Mouse (Mus musculus) hindbrain, embryonic 16.5 days (tissue): ENCODE results near the gene Pla2g1b. TPM values are rescaled to one million over a fixed set of nuclear protein-coding genes. Genes with fewer than 3 reads are reported as not detected.
"Not testable (repeated sequence)": the region's sequence is repeated elsewhere in the genome, so short reads cannot be mapped to it uniquely, and the experiment has no call there.

Experiments used
- ATAC-seq: fragments of 200-750 bp; cut with Nextera tagmentation; 2 replicates; pipeline ENCODE4 v1.8.0; 2017; ENCODE audit warnings: moderate TSS enrichment, moderate library complexity
- H3K27ac ChIP-seq: fragments of 300-500 bp; sonication (generic); 2 replicates; pipeline ENCODE4 v1.5.1; 2014; ENCODE audit warnings: low read depth, mild to moderate bottlenecking, control low read depth, low read length, moderate library complexity
- H3K27me3 ChIP-seq: fragments of 300-500 bp; sonication (generic); replicated peaks from 2 replicates; pipeline ENCODE4 v1.6.1; 2014; ENCODE audit warnings: low read length; ENCODE audit not compliant: control insufficient read depth, insufficient read depth
- H3K36me3 ChIP-seq: fragments of 300-500 bp; sonication (generic); 2 replicates; pipeline ENCODE4 v1.6.1; 2014; ENCODE audit warnings: mild to moderate bottlenecking, low read length, moderate library complexity, mixed read lengths; ENCODE audit not compliant: control insufficient read depth, insufficient read depth
- H3K4me1 ChIP-seq: fragments of 300-500 bp; sonication (generic); 2 replicates; pipeline ENCODE4 v1.6.1; 2014; ENCODE audit warnings: low read depth, low read length; ENCODE audit not compliant: control insufficient read depth, insufficient read depth
- H3K4me2 ChIP-seq: fragments of 300-500 bp; sonication (generic); 2 replicates; pipeline ENCODE4 v1.6.1; 2014; ENCODE audit warnings: mild to moderate bottlenecking, low read length, control low read depth, moderate library complexity
- H3K4me3 ChIP-seq: fragments of 300-500 bp; sonication (generic); 2 replicates; pipeline ENCODE4 v1.5.1; 2014; ENCODE audit warnings: mild to moderate bottlenecking, low read length, control low read depth, moderate library complexity
- H3K9ac ChIP-seq: fragments of 300-500 bp; sonication (generic); 2 replicates; pipeline ENCODE4 v1.6.1; 2014; ENCODE audit warnings: low read depth, mild to moderate bottlenecking, control low read depth, low read length, moderate library complexity
- H3K9me3 ChIP-seq: fragments of 300-500 bp; sonication (generic); 2 replicates; pipeline ENCODE4 v1.6.1; 2014; ENCODE audit warnings: mild to moderate bottlenecking, low read length, moderate library complexity; ENCODE audit not compliant: control insufficient read depth
- WGBS: fragments of 180-500 bp; shearing (Covaris S2); extraction: QIAGEN DNeasy Blood & Tissue Kit; methylation state at CpG from one replicate; pipeline ENCODE4 v1.1.7; 2014; 5-methylcytosine and 5-hydroxymethylcytosine counted together
- polyA plus RNA-seq: library from polyadenylated mRNA; unstranded; fragments of >200 nt; fragmentation: Nextera tagmentation; extraction: Ambion mirVana; gene quantifications from 2 replicates; pipeline ENCODE4 v1.2.1, GENCODE M21; 2015

Gene Pla2g1b
- polyA plus RNA-seq, 1 experiment from 2014 or later = not detected

DNA sequence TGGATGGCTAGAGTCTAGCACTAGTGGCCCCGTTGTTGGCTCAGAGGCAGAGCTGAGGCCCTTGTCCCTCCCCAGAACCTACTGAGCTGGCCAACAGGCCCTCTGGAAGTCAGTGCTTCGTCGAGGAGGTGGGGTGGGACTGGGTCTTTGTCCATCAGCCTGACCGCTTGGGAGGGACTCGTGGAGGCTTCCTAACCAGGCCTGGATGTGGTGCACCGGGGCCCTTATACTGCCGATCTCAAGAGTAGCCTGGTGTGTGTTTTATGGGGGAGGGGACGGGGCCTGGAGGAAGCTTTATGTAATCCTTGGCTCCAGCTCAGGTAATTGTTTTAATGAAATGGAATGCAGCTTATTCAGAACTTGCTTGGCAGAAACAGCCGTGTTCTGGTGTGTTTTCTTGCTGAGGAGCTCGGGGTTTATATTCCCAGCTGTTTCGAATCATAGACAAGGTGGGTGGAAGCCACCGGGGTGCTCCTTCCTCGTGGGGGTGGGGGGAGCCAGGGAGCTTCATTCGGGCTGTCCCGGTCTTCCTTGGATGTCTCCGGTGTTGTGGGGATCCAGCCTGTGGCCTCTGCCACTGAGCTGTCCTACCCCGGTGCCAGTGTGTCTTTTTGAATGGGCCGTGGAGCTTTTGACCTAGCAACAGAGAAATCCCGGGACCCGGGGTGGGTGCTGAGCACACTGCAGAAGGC is 49.0 kb downstream of the Pla2g1b start:
- Histone ChIP-seq H3K4me2 (peak overlapping the region; percentile 7; the same call in 1 of the 2 replicates), H3K4me3 (no peak overlapping the region), H3K4me1 (peaks cover 7% of the 10 kb centered on the region), H3K9ac (no peak overlapping the region), H3K27ac (peak overlapping the region; percentile 68; the same call in 1 of the 2 replicates), H3K36me3 (no peaks in the 10 kb centered on the region), H3K9me3 (no peaks in the 10 kb centered on the region), H3K27me3 (no peaks in the 10 kb centered on the region)
- 69% methylated on average over 20 of the region's 20 CpGs for WGBS
- 0 out of 2 replicates have a peak, but pooled peaks have one; percentile 41 for ATAC-seq

DNA sequence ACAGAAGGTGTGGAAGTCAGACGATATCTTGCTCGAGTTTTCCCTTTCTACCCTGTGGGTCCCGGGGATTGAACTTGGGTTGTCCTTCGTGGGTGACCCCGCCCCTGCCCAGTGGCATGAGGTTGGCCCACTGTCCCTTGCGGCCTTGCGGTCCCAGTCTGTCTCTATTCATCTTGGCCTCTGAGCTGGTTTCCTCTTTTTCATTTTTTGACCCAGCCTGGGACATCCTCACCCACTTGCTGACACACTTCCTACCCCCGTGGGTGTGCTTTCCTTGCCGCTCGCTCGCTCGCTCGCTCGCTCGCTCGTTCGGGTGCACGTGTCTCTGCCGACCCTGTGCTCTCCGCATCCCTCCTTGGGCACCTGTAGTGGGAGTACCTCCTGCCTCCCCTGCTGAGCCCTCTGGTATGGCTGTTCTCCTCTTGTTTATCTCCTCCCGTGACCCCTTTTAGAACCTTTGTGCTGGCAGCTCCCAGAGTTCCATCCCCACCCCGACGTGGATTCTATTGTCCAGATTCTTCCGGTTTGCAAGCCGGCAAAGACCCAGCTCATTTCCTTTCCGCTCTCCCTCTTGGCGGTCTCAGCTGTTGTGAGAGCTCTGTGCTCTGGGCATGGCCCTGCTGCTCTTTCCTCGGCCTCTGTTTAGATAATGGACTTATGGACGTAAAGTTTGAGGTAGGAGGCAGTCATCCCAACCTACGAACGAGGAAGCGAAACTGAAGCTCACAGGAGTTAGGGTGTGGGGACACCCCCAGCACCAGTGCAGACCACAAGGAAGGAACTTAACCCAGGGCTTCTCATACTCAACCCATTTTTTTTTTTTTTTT is 50.2 kb downstream of the Pla2g1b start:
- Histone ChIP-seq H3K27me3 (no peaks in the 10 kb centered on the region), H3K4me2 (no peak overlapping the region), H3K9ac (no peak overlapping the region), H3K27ac (no peak overlapping the region), H3K4me1 (peaks cover 6% of the 10 kb centered on the region), H3K4me3 (no peak overlapping the region), H3K36me3 (no peaks in the 10 kb centered on the region), H3K9me3 (no peaks in the 10 kb centered on the region)
- no peak for ATAC-seq
- WGBS = 81% methylated on average over 32 of the region's 32 CpGs

DNA sequence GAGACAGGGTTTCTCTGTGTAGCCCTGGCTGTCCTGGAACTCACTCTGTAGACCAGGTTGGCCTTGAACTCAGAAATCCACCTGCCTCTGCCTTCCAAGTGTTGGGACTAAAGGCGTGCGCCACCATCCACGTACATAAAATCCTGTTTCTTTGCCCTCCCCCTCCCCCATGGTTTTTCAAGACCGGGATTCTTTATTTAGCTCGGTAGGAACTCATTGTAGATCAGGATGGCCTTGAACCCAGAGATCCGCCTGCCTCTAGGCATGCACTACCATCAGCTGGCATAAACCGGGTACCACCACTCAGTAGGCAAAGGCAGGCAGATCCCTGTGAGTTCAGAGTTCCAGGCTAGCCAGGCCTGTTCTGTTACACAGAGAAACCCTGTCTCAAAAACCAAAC is 50.8 kb downstream of the Pla2g1b start:
- Histone ChIP-seq H3K4me1 (peaks cover 6% of the 10 kb centered on the region), H3K4me3 (no peak overlapping the region), H3K9me3 (no peaks in the 10 kb centered on the region), H3K36me3 (no peaks in the 10 kb centered on the region), H3K27ac (no peak overlapping the region), H3K9ac (no peak overlapping the region), H3K4me2 (no peak overlapping the region), H3K27me3 (no peaks in the 10 kb centered on the region)
- ATAC-seq = no peak
- WGBS = 92% methylated on average over 7 of the region's 7 CpGs

DNA sequence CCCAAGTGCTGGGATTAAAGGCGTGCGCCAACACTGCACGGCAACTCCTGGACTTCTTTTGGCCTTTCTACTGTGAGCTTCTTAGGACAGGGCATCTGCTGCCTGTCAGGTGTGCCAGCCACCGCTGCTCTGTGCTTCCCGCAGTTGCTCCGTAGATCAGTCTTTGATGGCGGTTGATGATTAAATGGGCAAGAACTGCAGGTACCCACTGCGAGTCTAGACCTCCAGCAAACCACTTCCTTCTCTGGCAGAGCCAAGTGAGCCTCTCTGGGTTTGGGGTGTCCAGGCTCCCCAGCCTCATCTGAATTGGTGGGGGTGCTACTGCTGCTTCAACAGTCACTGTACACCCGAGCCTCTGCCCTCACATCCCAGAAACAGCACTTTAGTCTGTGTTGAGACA is 51.4 kb downstream of the Pla2g1b start:
- ATAC-seq = no peak
- no peak overlapping the region for H3K4me3 ChIP-seq
- WGBS = 88% methylated on average over 9 of the region's 9 CpGs
- no peak overlapping the region for H3K4me2 ChIP-seq
- H3K27me3 ChIP-seq = no peaks in the 10 kb centered on the region
- H3K36me3 ChIP-seq = no peaks in the 10 kb centered on the region
- H3K9me3 ChIP-seq = no peaks in the 10 kb centered on the region
- peaks cover 6% of the 10 kb centered on the region for H3K4me1 ChIP-seq
- H3K9ac ChIP-seq = no peak overlapping the region
- H3K27ac ChIP-seq = no peak overlapping the region

DNA sequence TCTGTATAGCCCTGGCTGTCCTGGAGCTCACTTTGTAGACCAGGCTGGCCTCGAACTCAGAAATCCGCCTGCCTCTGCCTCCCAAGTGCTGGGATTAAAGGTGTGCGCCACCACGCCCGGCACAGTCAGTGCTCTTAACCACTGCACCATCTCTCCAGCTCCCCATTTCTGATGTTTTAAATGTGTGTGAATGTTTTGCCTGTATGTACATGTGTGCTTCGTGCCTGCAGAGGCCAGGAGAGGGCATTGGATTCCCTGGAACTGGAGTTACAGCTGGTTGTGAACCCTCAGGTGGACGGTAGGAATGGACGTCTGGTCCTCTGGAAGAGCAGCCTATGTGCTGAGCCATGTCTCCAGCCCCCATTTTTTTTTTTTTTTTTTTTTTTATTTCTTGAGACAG is 52.2 kb downstream of the Pla2g1b start:
- H3K27ac ChIP-seq, H3K4me1 ChIP-seq, H3K36me3 ChIP-seq, H3K4me3 ChIP-seq, H3K27me3 ChIP-seq, ATAC-seq, H3K9me3 ChIP-seq, H3K4me2 ChIP-seq, H3K9ac ChIP-seq: not testable (repeated sequence)
- 90% methylated on average over 7 of the region's 8 CpGs for WGBS

DNA sequence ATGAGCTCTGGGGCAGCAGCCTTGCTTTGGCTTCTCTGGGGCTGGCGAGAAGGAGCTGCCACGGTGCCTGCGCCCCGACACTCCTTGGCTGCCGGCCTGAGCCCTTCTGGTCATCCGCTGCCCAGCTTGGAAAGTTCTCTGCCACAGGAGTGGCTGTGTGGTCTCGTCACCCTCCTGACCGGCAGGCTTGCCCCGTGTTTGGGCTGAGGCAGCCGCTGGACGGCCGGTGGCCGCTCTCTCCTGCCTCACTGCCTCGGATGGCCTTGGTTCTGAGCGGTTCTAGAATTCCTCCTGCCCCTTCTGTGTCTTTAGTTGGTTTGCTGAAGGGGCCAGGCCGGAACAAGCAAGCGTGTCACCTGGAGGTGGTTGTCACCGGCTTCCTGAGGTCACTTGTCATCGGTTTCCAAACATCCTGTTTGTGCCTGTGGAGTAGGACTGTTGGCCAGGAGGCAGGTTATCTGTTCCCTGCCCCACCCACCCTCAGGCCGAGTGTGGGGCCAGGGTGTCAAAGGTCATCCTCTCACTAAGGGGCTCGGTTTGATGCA is 54.3 kb downstream of the Pla2g1b start:
- Histone ChIP-seq H3K27ac (no peak overlapping the region; the same call in 1 of the 2 replicates), H3K4me2 (no peak overlapping the region)

DNA sequence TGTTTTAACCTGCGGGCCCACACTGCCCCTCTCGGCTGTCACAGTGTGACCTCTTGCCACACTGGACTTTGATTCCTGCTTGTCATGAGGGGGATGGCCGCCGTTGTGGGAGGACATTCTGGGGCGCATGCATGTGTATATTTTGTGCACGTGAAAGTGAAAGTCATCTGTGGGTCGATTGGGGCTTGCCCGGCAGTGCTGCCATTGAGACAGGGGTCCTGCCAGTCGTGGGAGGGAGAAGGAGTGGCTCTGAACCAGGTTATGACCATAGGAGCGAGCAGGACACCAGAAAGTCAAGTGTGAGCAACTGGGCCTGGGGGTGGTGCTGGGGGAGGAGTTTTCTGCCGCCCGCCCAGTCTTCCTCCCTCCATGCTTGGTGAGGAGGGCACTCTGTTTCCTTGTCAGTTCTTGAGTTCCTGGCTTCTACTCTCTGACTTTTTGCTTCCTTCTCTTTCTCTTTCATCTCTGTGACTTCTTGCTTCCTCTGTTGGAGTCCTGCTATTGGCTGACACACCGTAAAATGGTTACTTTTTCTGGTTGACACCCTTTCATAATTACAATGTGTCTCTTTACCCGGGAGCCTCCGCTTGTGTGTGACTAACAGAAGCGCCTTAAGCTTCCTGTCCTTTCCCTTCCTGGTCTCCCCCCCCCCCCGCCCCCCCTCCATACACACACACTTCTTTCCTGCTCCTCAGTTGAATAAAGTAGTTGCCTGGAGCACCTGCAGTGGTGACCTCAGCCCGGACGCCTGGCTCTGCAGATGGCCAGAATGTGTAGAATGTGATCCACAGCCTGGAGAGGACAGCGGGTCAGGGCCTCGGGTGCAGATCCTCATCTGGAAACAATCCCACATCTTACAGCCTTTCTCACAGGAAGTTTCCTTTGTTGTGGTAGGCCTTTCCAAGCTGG is 55.7 kb downstream of the Pla2g1b start:
- no peak overlapping the region for H3K4me3 ChIP-seq
- peaks cover 7% of the 10 kb centered on the region for H3K4me1 ChIP-seq
- no peaks in the 10 kb centered on the region for H3K9me3 ChIP-seq
- WGBS = 70% methylated on average over 21 of the region's 21 CpGs
- H3K9ac ChIP-seq = no peak overlapping the region
- no peaks in the 10 kb centered on the region for H3K36me3 ChIP-seq
- no peaks in the 10 kb centered on the region for H3K27me3 ChIP-seq
- 0 out of 2 replicates have a peak overlapping the region, but pooled peaks have one; percentile 41 for H3K27ac ChIP-seq
- ATAC-seq = no peak
- H3K4me2 ChIP-seq = no peak overlapping the region

More for the DNA sequence above, 54.3 kb downstream of the Pla2g1b start:
- ATAC-seq = no peak
- 75% methylated on average over 21 of the region's 21 CpGs for WGBS
- H3K9me3 ChIP-seq = no peaks in the 10 kb centered on the region
- no peak overlapping the region for H3K9ac ChIP-seq
- no peaks in the 10 kb centered on the region for H3K36me3 ChIP-seq
- no peak overlapping the region for H3K4me3 ChIP-seq
- H3K4me1 ChIP-seq = peaks cover 4% of the 10 kb centered on the region
- H3K27me3 ChIP-seq = no peaks in the 10 kb centered on the region

DNA sequence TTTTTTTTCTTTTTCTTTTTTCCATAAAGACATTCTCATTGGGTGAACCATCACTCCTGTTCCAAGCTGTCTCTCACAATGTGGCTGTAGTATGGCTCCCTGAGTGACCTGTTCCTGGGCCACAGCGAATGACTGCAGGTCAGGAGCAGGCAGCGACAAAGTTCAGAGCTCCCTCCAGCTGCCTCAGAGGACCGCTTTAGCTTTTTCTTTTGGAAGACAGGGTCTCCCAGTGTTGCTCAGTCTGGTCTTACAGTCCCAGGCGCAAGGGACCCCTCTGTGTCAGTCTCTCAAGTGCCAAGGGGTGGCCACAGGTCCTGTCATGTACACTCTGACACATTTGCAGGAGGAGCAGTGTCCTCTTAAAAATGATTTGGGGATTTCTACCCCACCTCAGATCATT is 56.5 kb downstream of the Pla2g1b start:
- H3K27ac ChIP-seq = no peak overlapping the region

More for the DNA sequence above, 56.5 kb downstream of the Pla2g1b start:
- peaks cover 7% of the 10 kb centered on the region for H3K4me1 ChIP-seq
- H3K4me2 ChIP-seq = no peak overlapping the region
- no peaks in the 10 kb centered on the region for H3K36me3 ChIP-seq
- H3K9ac ChIP-seq = no peak overlapping the region
- WGBS = 80% methylated on average over 4 of the region's 4 CpGs
- no peak for ATAC-seq
- no peak overlapping the region for H3K4me3 ChIP-seq
- H3K9me3 ChIP-seq = no peaks in the 10 kb centered on the region
- H3K27me3 ChIP-seq = no peaks in the 10 kb centered on the region
